Mouse (Mus musculus) thymus, postnatal 36 days (tissue): ENCODE measurements at regions not wholly inside any gene's neighbourhood (a gene's known extent, or its start where the extent isn't known, plus 50 kb on each side); places are given as distances from the start of the nearest gene placed in this dataset.

Experiments
- DNase-seq, 2 experiments: peaks; one replicate each; pipeline ENCODE4 v3.0.0; 2022; ENCODE audit warnings: mixed read lengths in 2 of 2

DNA sequence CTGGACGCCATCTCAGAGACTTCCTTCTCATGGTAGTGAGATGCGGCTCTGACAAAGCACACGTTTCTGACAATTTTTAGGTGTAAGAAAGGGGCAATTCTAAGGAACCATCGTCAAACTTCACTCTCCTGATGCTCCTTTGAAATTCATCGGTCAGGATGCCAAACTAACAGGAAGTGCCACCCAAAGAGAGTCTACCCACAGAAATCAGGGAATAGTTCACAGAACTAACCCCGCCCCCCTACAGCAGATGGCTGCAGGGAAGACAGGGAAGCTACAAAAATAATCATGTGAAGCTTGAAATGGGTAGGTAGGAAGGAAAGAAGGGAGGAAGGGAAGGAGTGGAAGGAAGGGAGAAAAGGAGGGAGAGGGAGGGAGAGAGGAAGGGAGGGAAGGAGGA lies 240.1 kb upstream of the Eif4g2 start:
- no peak for DNase-seq

DNA sequence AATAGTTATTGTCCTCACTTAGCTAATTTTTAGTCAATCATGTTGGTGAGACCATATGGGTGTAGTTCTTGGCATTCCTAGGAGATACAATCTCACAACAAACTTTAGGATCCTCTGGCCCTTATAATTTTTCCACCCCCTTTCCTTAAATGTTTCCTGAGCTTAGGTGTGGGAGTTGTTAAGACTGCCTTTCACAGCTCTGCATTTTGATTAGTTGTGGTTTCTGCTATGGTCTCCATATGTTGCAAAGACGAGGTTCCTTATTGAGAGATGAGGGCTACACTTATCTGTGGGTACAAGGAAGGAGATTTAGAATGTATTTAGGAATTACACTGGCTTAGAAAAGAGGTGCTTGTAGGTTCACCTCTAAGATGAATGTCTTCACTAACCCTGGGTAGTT lies 237.1 kb upstream of the Eif4g2 start:
- no peak for DNase-seq

DNA sequence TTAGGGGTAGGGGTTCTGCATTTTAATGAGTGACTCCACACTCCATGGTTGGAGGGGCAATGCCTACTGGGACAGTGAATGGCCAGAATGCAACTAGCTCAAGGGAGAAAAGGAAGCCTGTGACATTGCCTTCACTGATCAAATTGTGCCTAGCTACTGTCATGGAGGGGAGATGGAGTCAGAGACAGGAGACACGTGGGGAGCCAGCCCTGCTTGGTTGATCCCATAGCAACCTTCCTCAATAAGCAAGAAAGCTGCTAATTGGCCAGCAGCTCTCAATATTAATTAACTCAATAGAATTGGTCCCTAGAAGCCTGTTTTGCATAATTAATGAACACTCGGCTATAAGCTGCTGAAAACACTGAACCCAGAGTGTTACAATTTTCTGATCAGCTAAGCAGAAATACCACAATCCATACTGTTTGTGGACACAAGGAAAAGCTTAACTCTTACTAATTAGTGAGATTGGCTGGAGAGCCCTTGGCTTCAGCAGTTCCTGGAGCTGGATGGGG lies 233.7 kb upstream of the Eif4g2 start:
- DNase-seq = no peak

DNA sequence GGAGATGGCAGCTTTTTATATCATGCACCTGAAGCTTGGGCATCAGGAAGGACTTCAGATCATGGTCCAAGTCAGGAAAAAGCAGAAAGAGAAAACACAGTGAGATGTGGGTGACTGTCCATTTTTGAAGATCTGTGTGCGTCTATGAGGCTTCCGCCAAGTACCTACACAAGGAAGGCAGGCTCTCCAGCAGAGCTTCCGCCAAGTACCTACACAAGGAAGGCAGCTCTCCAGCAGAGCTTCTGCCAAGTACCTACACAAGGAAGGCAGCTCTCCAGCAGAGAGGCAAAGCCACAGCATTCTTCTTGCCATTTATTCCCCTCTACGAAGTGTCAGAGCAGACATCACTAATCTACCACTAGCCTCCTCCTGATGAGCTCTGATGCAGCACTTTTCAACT lies 231.1 kb upstream of the Eif4g2 start:
- no peak for DNase-seq

DNA sequence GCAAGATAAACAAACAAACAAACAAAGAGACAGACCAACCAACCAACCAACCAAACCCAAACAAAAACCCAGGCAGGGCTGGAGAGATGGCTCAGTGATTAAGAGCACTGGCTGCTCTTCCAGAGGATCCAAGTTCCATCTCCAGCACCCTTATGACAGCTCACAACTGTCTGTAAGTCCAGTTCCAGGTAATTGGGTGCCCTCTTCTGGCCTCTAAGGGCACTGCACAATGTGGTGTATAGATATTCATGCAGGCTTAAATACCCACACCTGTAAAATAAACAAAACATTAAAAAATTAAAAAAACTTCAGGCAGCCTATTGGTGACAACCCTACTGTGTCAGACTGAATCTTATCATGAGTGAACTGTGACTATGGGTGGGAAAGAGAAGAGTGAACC lies 222.4 kb upstream of the Eif4g2 start:
- peak; percentile 5 to 6 for DNase-seq

DNA sequence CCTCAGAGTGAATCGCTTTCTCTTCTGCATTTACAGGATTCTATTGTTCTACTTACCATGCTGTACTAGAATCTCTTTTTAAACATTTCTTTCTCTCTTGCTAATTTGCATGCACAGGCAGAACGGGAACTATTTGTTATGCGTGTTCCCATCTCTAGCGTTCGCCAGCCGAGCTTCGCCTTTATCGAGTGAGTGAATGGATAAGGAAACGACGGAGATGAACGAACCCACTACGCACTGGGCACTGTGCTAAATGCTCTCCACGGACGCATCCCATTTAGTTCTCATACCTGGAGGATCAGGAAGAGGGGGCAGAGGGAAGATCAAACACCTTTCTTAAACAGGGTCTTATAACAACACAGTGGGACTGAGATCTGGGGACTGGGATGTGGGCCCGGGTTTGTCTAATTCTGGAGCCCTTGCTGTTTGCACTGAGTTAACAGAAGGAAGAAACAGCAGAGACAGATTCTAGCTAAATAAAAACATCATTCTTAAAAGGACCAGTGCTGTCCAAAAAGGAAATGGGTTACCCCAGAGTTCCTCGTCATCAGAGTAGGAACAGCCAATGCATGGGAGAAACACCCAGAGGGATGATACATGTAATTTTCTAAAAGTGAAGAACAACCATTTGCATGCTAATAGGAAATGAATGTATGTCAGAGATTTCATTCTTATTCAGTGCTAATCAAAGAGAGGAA lies 219.1 kb upstream of the Eif4g2 start:
- no peak for DNase-seq

DNA sequence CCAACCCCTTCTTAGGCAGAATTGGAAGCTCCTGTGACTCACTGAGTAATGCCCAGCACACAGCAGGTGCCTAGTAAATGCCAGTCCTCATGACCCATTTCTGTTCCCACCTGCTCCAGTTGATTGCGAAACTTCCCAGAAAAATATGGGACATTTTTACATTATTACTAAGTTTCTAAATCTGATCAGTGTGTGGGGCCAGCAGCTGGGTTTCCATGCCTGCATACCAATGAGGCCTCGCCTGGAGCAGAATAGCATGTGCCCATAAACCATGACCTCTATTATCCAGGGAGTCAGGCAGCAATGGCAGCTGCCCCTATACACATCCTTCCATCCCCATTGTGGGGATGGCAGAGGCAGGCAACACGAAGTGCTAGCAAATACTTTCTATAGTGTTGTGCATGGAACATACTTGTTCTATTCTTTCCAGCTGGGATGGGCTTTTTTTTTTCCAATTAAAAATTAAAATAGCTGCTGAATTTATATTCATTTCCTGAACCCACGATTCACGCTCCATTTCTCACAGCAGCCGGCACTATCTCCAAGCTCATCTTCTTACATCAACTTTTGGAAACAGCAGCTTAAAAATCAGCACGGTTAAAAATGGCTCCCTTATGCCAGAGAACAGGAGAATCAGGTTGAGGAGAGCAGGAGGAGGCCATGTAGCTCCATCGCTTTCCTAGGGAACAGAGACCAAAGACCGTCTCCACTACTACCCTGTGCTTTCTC lies 214.5 kb upstream of the Eif4g2 start:
- no peak for DNase-seq

DNA sequence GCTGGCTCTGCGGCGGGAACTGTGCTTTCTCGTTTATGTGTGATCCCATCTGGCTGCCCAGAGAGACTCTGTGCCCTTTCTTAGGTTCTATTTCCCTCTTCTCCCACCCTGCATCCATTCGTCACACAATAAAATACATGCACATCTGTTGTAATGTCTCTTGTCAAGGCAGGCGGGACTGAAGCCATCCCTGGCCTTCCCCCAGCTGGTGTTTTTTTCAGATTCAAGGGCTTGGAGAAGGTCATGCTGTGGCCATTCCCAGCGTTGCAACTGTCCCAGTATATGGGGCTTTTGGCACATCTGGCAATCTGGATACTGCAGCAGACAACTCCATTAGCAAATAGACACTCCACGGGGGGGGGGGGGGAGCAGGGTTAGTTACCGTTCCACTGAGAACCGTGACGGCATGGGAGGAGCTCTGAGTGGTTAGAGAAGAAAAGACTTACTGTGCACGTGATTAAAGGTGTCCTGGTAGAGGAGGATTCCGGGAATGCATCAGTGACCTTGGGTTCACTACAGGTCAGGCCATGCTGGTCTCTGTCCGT lies 200.7 kb upstream of the Eif4g2 start:
- DNase-seq = no peak

DNA sequence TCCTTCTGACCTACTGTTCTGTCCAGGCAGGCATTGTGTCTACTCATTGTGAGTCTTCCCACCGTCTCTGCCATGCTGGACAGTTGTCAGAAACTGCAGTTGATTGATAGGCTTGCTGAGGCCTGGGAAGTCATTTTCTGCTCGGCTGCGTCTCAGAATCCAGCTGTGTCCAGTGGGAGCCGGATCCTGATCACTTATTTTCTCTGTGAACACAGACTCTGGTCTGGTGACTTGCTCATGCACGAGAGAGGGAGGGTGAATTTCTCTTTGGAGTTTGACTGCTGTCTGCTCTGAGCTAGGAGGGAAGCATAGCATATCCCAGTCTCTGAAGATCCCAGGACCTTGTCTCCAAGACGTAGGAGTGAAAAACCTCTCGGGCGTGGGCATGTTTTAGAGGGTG lies 199.5 kb upstream of the Eif4g2 start:
- DNase-seq = no peak

DNA sequence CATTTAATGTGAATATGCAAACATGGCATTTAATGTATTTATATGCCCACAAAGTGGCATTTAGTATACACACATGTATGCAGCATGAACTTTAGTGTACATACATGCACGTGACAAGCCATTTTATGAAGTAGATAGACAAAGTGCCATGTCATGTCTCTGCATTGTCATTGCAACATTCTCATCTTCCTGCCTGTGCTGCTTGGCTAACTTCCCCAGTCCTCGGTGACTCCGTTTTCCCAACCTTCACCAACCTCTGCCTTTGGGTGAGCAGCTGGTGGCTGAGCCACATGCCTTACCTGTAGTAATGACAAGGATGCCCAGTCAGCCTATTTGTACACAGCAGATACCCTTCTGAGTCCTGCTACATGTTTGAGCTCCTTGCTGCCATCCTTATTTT lies 194.9 kb upstream of the Eif4g2 start:
- no peak for DNase-seq

DNA sequence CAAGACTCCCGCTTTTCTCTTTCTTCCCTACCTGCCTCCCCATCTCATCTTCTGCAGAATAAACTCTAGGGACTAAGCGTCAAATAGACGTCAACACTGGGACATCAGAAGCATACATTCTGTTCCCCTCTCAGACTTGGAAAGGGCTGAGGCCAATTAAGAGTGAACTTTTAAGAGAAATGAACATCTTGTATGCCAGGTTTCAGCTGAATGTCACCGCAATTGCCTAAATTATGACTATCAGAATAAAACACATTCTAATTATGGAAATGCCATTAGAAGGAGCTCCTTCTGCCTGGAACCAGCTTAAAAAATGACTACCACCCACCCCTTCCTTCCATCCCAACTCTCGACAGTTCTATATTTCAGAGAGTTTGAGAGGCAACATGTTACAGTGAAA lies 191.0 kb upstream of the Eif4g2 start:
- no peak for DNase-seq

DNA sequence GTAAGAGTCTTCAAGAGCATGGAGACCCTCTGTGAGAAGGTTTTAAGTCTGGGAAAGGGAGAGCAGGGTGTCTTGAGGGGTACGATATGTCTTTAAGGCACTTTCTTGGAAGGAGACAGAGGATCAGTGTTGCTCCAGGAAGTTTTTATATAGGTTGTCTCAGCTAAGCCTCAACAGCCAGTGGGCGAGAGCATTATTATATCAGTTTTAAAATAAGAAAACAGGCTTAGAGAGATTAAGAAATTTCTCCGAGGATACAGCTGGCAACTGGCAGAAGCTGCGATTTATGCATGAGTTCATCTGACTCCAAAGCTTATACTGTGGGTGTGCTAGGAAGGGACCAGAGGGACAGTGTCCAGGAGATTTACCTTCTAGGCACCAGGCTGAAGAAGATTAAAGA lies 188.0 kb upstream of the Eif4g2 start:
- no peak for DNase-seq

DNA sequence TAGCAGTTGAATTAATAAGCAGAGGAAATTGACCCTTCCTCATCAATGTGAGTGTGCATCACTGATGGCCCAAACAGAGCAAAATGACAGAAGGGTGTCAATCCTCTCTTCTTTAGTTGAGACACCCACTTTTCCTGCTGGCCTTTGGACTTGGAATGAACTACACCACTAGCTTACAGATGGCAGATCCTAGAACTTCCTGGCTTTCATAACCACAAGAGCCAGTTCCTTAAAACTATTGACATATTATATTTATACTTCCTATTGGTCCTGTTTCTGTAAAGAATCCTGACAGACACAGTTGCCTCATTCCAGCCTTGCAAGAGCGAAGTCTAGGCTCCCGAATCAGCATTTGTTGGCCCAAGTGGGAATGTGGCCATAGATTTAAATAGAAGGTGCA lies 185.4 kb upstream of the Eif4g2 start:
- DNase-seq = no peak

DNA sequence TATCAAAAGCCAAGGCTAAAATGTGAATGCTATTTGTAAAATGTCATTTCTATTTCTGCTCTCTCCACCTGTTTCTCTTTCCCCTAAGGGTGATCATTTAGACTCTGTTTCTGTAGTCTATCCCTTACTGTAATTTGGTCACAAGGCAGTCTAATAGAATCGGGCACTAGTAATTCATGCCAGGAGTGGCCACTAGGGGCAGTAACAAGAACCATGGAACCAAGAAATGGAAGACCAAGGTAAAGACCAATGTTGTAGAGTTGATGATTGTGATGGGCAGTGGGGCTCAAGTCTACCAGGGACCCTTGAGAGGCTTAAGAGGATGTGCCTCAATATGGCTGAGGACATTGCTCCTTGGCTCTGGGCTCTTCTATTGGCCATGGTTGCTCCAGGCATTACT lies 180.5 kb upstream of the Eif4g2 start:
- peak in 1 of 2 experiments; percentile 7 for DNase-seq

DNA sequence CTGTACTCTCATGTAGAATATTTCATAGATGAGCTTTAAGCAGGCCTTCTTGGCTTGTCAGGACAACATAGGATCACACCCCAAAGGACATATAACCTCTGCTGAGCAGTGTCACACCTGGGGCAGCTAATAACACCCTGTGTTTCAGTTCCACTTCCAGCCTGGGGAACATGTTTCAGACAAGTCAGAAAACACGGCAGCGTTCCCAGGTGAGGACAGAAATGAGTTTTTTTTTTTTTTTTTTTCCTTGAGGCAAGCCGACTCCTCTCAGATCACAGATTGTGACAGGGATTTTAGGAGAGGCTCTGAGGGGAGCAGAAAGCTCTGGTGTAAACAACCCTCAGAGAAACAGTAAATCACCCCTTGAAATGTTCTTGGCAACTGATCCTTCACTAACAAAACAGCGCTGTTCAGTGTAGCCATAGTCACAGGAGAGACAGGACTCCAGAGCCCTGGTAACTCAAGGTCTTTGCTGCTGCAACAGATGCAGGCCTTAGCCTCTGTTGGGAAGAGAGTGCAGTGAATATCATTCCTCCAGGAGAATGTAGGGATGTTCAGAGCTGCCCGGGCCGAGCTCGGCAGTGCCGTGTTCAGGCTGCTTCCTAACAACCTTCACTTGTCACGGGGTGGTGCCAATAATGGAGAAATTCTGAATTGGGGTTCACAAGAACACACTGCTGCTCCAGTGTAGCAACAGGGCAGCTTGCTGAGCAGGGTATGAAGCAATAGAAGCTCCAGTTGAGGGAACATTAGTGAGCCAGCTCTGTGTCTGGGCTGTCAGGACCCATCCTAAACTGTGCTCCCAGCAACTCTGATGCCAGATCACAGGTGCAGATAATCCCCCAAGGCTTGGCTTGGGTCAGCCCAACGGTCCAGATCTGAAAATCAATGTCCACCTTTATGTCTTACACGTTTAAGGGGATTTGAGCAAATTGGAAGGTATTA lies 177.1 kb upstream of the Eif4g2 start:
- DNase-seq = no peak

DNA sequence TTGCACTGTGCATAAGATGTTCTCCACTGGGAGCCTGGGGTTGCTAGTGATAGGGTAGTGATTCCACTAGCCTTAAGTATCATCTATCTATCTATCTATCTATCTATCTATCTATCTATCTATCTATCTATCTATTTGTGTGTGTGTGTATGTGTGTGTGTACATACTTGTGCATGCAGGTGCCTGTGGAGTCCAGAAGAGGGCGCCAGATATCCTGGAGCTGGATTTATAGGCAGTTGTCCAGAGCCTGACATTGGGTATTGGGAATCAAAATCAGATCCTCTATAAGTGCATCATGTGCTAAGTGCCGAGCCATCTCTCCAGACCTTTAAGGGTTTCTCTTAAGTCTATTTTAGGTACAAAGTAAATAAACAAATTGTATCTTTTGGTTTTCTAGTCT lies 175.0 kb upstream of the Eif4g2 start:
- DNase-seq = no peak

DNA sequence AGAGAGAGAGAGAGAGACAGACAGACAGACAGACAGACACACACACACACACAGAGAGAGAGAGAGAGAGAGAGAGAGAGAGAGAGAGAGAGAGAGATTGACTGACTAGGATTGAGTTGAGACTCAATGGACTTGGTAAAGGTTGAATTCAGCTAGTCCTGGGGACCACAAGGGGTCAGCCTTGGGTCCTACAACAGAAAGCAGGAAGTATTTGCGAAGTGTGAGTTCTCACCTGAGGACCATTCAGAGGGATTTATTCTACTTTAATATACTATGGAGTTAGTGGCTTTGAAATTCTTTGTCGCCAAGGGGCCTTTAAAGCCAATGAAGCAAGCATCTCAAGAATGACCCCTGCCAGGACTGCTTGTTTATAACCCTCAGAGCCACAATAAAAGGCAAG lies 173.4 kb upstream of the Eif4g2 start:
- no peak for DNase-seq

DNA sequence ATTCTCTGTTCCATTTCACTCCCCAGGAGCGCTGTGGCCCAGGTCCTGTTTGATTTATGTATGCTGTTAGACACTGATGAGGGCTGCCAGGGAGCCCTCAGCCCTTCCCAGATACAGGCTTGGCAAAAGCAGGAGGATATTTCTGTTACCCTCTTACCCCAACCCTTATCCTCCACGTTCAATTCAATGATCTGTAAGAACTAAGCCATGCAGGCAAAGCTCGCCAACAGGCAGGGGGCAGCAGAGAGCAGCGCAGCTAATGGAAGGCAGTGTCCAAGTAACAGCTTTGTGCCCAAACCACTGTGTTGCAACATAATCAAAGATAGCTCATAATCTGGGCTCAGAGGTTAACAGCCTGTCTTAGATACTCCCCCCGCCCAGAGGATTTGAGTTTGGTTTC lies 166.8 kb upstream of the Eif4g2 start:
- peak; percentile 53 to 59 for DNase-seq

DNA sequence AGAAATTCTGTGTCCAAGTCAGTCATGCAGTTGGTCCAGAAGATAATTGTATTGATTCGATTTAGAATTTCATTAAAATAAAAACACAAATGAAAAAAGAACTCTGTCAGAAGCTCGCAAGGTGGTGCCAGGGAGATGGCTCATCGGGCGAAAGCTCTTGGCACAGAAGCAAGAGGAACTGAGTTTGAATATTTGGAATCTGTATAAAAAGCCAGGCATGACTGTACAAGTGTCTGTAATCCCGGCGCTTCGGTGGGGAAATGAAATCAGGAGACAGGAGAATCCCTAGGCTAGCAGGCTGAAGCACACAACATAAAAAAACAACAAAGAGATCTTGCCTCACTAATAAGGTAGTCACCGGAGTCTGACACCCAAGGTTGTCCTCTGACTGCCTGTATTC lies 162.7 kb upstream of the Eif4g2 start:
- no peak for DNase-seq

DNA sequence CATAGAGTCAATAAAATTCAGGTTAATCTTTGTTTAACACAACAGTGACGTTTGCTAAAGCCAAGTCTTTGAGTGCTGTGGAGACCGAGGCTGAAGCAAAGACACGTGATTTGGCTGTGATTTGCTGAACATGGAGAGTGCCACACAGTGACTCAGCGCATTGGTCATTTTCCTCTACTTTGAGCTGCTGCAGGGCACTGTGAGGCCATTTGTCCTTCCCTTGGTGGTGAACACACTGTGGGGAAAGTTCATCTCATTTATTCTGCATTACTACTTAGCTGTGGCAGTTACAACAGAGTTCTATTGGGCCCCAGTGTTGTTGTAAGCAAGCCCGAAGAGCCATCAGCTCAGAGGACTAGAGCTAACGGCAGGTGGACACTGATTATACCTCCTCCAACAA lies 162.2 kb upstream of the Eif4g2 start:
- DNase-seq = no peak

DNA sequence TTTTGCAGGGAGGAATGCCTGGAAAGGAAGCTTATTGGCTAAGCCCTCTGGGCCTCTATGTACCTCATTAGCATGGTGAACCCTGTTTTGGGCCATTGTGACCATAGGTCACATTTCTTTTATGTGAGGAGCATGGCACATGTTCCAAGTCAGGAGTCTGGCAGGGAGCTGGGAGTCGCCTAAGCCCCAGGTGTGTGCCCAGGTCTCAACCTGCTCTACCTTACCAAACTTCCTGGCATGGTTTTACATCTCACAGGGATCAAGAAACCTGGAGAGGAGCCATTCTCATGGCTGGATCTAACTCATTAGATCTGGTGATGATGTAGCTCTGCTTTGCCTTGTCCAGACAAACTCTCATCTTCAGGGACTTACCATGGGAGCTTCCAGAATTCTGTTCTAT lies 161.0 kb upstream of the Eif4g2 start:
- DNase-seq = no peak

DNA sequence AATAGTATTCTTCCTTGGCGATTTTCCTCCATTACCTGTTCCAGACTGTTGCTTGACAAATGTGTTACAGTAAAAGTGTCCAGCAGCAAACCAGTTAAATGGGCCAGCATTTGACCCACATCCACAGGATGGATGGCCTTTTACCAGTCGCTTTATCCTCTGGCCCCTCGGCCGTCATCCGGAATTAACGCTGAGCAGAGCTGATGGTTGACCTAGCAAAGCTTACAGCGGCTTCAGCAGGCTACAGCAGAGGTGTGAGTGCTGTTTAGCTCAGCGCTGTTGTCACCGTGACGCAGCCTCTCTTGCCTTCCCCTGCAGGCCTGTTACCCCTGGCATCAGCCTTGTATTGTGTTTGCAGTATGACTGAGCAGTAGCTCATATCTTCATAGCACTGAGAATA lies 159.8 kb upstream of the Eif4g2 start:
- no peak for DNase-seq

DNA sequence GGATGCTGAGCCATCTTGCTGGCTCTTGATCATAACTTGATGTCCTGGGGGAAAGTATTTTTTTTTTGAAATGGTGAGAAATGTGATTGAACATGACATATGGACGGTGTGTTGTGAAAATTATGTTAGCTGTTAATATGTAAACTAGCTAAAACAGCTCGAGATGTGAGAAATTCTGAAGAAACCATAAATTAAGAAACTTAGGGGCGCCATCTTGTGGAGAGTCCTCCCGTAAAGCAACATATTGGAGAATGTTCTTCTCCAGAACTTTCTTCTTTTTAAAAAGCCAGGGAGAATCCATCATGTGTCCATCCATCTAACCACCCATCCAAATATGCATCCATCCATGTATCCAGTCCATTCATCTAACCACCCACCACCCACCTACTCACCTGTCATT lies 158.7 kb upstream of the Eif4g2 start:
- no peak for DNase-seq
